Mouse (Mus musculus) limb, embryonic 10.5 days (tissue): ENCODE measurements around the gene Zcchc3. TPM values are rescaled to one million over a fixed set of nuclear protein-coding genes. Genes with fewer than 3 reads are reported as not detected.
A peak's percentile ranks its signal among the peaks of the same experiment; 100 is the strongest.

Source experiments
- DNase-seq: peaks from one replicate; pipeline ENCODE4 v3.0.0-alpha.2; 2017; ENCODE audit warnings: low spot score
- H3K27ac ChIP-seq: fragments of 300-500 bp; sonication (generic); 2 replicates; pipeline ENCODE4 v1.5.1; 2016; ENCODE audit warnings: mild to moderate bottlenecking
- H3K27me3 ChIP-seq: fragments of 300-500 bp; sonication (generic); 2 replicates; pipeline ENCODE4 v1.6.1; 2016; ENCODE audit warnings: low read depth, mild to moderate bottlenecking; ENCODE audit not compliant: poor library complexity, severe bottlenecking
- H3K36me3 ChIP-seq: fragments of 300-500 bp; sonication (generic); 2 replicates; pipeline ENCODE4 v1.6.1; 2016; ENCODE audit warnings: mild to moderate bottlenecking, moderate library complexity
- H3K4me1 ChIP-seq: fragments of 300-500 bp; sonication (generic); 2 replicates; pipeline ENCODE4 v1.6.1; 2016
- H3K4me3 ChIP-seq: fragments of 300-500 bp; sonication (generic); 2 replicates; pipeline ENCODE4 v1.5.1; 2016; ENCODE audit warnings: mild to moderate bottlenecking, moderate library complexity
- H3K9me3 ChIP-seq: fragments of 300-500 bp; sonication (generic); replicated peaks from 2 replicates; pipeline ENCODE4 v1.6.1; 2016; ENCODE audit warnings: mild to moderate bottlenecking
- WGBS: fragments of 180-500 bp; shearing (Covaris S2); methylation state at CpG from one replicate; pipeline ENCODE4 v1.1.7; 2016; 5-methylcytosine and 5-hydroxymethylcytosine counted together
- polyA plus RNA-seq: library from polyadenylated mRNA; unstranded; fragments of >200 nt; fragmentation: Nextera tagmentation; extraction: Ambion mirVana; gene quantifications from 2 replicates; pipeline ENCODE4 v1.2.1, GENCODE M21; 2016

Gene Zcchc3
- polyA plus RNA-seq, 1 experiment from 2014 or later, result 64.9 TPM

GRCm38 (mm10) chr2:152372661-152373060 lies 42.2 kb downstream of the Zcchc3 start:
- Histone ChIP-seq H3K27ac (no peak overlapping the region), H3K27me3 (peaks cover 34% of the 10 kb centered on the region), H3K9me3 (no peaks in the 10 kb centered on the region), H3K4me1 (peaks cover 40% of the 10 kb centered on the region), H3K36me3 (no peaks in the 10 kb centered on the region), H3K4me3 (no peak overlapping the region)
- no peak for DNase-seq
- 63% methylated on average over 4 of the region's 4 CpGs for WGBS

- no peak overlapping the region for H3K4me3 ChIP-seq
- H3K27me3 ChIP-seq, result peaks cover 28% of the 10 kb centered on the region
- no peak overlapping the region for H3K27ac ChIP-seq
- H3K9me3 ChIP-seq, result no peaks in the 10 kb centered on the region
- no peak for DNase-seq
- H3K4me1 ChIP-seq, result peaks cover 40% of the 10 kb centered on the region
- no peaks in the 10 kb centered on the region for H3K36me3 ChIP-seq
- WGBS, result 88% methylated on average over 7 of the region's 7 CpGs
These were observed 42.7 kb downstream of the Zcchc3 start for GRCm38 (mm10) chr2:152372104-152372503.

GRCm38 (mm10) chr2:152368532-152369140 lies 46.2 kb downstream of the Zcchc3 start:
- Histone ChIP-seq H3K4me3 (no peak overlapping the region), H3K27ac (no peak overlapping the region), H3K36me3 (no peaks in the 10 kb centered on the region), H3K9me3 (no peaks in the 10 kb centered on the region), H3K27me3 (no peaks in the 10 kb centered on the region; the same call in 1 of the 2 replicates), H3K4me1 (peaks cover 14% of the 10 kb centered on the region; the same call in 1 of the 2 replicates)
- 32% methylated on average over 14 of the region's 14 CpGs for whole genome bisulfite sequencing
- peak; percentile 82 for DNase-seq

- no peak for DNase-seq
- Histone ChIP-seq H3K4me3 (no peak overlapping the region), H3K27ac (no peak overlapping the region), H3K36me3 (no peaks in the 10 kb centered on the region), H3K27me3 (no peaks in the 10 kb centered on the region; the same call in 1 of the 2 replicates), H3K9me3 (no peaks in the 10 kb centered on the region), H3K4me1 (peaks cover 17% of the 10 kb centered on the region; the same call in 1 of the 2 replicates)
- 80% methylated on average over 5 of the region's 5 CpGs for WGBS
These were observed 46.9 kb downstream of the Zcchc3 start for GRCm38 (mm10) chr2:152367917-152368316.

GRCm38 (mm10) chr2:152363245-152364147 lies 51.3 kb downstream of the Zcchc3 start:
- WGBS, result 14% methylated on average over 17 of the region's 17 CpGs

More at GRCm38 (mm10) chr2:152363245-152364147, 51.3 kb downstream of the Zcchc3 start:
- Histone ChIP-seq H3K27ac (peak overlapping the region; percentile 83), H3K36me3 (no peaks in the 10 kb centered on the region), H3K4me1 (peaks cover 7% of the 10 kb centered on the region; the same call in 1 of the 2 replicates), H3K27me3 (no peaks in the 10 kb centered on the region), H3K9me3 (no peaks in the 10 kb centered on the region), H3K4me3 (peak overlapping the region; percentile 36)
- peak; percentile 81 for DNase-seq

Other genes with a start within 250 kb of the Zcchc3 start
- 77.4 and 77.6 TPM in 2 replicates for gene Csnk2a1, start 188.2 kb downstream of the Zcchc3 start, polyA plus RNA-seq
- gene Tbc1d20, start 121.2 kb downstream of the Zcchc3 start, polyA plus RNA-seq, result 31.2 and 37.1 TPM in 2 replicates
- gene Rbck1, start 82.4 kb downstream of the Zcchc3 start, polyA plus RNA-seq, result 85.8 and 92.6 TPM in 2 replicates
- 2.6 and 3.2 TPM in 2 replicates for gene Trib3, start 71.0 kb downstream of the Zcchc3 start, polyA plus RNA-seq
- gene Nrsn2, start 38.4 kb downstream of the Zcchc3 start, polyA plus RNA-seq, result 0.59 and 1.4 TPM in 2 replicates
- 9.9 and 11.8 TPM in 2 replicates for gene Sox12, start 17.0 kb downstream of the Zcchc3 start, polyA plus RNA-seq
- 0.40 and 0.61 TPM in 2 replicates for gene 6820408C15Rik, start 560 bp upstream of the Zcchc3 start, polyA plus RNA-seq
- not detected in 2 replicates for gene Defb23, start 49.6 kb upstream of the Zcchc3 start, polyA plus RNA-seq
- not detected in 2 replicates for gene Defb20, start 62.0 kb upstream of the Zcchc3 start, polyA plus RNA-seq
- not detected in 2 replicates for gene Defb22, start 75.1 kb upstream of the Zcchc3 start, polyA plus RNA-seq
- gene Defb26, start 96.7 kb upstream of the Zcchc3 start, polyA plus RNA-seq, result not detected in 2 replicates
- not detected in 2 replicates for gene Defb28, start 103.2 kb upstream of the Zcchc3 start, polyA plus RNA-seq
- gene Defb29, start 125.1 kb upstream of the Zcchc3 start, polyA plus RNA-seq, result not detected in 2 replicates
- gene Gm17416, start 154.3 kb upstream of the Zcchc3 start, polyA plus RNA-seq, result not detected in 2 replicates
- gene Defb21, start 157.7 kb upstream of the Zcchc3 start, polyA plus RNA-seq, result not detected in 2 replicates
- gene Defb19, start 165.3 kb upstream of the Zcchc3 start, polyA plus RNA-seq, result not detected in 2 replicates
- gene Defb45, start 184.4 kb upstream of the Zcchc3 start, polyA plus RNA-seq, result not detected in 2 replicates
- gene Defb36, start 189.3 kb upstream of the Zcchc3 start, polyA plus RNA-seq, result not detected in 2 replicates
- gene Defb25, start 208.0 kb upstream of the Zcchc3 start, polyA plus RNA-seq, result not detected in 2 replicates
- 0.41 and 0.46 TPM in 2 replicates for gene Rem1, start 211.9 kb upstream of the Zcchc3 start, polyA plus RNA-seq